Mouse (Mus musculus): ENCODE results near the gene Tcf7l2. TPM values are rescaled to one million over a fixed set of nuclear protein-coding genes. Genes with fewer than 3 reads are reported as not detected.

The Tcf7l2 gene
- total RNA-seq, 2 experiments from 2014 or later = 51.2 to 54.9 TPM

DNA sequence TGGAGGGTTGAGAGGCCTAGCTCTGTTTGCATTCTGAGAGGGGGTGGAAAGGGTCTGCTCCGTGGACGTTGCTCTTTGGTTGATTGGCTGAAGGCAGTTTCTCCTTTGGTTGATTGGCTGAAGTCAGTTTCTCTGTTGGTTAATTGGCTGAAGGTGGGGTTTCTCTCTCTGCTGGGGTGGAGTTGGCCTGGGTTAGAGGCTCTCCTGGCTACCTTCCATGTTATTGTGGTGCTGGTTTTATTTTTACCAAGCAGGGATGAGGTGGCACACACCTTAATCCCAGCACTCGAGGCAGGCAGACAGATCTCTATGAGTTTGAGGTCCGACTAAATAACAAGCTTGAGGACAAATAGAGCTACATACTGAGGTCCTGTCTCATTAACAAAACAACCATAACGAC lies 114.0 kb downstream of the Tcf7l2 start:
- no peak for DNase-seq (ENCODE audit: low spot score in 2 of 2)

DNA sequence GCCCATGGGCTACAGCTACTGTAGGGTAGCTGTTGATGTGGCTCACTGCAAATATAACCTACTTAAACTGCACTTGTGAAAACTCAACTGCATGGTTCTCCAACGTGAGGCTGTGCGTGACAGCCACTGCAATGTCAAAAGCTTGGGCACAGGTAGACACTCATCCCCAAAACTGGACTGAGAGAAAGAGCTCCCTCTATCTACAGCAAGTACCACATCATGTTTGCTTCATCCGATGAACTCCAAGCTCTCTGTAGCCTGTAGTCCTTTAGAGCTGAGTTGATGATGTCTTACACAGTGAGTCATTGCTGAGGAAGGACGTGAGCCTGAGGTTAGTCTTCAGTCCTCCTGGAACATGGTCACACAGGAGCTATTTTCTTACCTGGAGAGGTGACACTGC lies 115.7 kb downstream of the Tcf7l2 start:
- DNase-seq (ENCODE audit: low spot score in 2 of 2) = no peak

DNA sequence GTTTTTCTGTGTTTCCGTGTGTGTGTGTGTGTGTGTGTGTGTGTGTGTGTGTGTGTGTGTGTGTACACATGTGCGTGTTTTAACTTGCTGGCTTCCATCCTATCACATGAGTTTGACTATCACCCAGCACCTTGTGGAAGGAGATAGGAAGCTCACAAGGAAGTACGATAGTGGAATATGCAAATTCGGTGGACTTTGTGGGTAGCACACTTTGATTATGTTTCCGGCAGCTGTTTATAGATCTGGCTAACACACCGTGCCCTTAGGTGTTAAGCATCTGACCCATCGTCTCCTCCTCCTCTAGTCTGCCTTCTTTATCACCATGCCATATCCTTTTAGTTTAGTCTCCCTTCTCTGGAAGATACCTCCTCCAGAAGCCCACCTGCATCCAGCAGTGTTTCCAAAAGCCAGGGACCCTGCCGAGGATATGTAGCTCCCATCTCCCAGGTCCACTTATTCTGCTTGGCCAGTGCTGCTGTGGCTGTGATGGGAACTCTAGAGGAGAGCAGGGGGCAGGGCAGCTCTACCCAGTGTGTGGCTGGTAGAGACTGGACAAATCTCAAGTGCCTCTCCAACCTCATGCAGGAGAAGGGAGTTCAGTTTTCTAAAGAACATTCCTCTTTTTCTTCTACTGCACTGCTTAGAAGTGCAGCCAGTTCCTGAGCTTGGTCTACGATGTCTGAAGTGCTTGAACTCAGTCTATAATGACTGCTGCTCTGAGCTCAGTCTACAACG lies 118.6 kb downstream of the Tcf7l2 start:
- no peak for DNase-seq (ENCODE audit: low spot score in 2 of 2)

DNA sequence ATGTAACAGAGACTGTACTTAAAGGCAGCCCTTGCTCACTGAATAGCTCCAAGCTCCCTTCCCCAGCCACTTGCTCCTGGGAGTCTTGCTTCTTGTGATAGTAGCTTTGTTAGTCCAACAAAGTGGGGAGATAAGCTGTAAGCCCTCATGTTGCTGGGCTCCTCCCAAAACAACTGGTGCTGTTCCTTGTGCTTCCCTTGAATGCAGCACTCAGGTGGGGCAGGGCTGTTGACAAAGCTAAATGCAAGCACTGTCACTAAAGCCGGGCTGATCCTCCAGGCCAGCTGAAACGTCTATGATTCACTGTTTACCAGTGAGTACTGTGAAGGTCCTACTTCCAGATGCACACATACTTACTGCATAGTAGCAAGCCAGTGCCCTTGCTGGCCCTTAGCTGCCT lies 120.1 kb downstream of the Tcf7l2 start:
- DNase-seq (ENCODE audit: low spot score in 2 of 2) = no peak

DNA sequence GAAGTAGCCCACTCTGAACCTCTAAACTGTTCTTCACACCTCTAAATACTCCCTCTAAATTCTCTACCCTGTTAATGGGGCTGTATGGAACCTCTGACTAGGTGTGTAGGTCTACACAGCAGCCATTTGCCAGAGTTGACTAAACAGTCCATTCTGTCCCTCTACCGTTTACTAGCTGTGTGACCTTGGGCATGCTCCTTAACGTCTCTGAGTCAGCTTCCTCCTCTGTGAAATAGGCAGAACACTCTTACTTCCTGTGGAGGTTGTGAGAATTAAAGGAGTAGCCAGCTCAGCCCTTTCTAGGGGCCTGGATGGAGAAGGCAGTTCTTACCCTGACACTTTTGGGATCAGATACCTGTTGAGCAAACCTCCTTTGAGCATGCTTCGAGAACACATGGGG lies 120.9 kb downstream of the Tcf7l2 start:
- no peak for DNase-seq (ENCODE audit: low spot score in 2 of 2)

DNA sequence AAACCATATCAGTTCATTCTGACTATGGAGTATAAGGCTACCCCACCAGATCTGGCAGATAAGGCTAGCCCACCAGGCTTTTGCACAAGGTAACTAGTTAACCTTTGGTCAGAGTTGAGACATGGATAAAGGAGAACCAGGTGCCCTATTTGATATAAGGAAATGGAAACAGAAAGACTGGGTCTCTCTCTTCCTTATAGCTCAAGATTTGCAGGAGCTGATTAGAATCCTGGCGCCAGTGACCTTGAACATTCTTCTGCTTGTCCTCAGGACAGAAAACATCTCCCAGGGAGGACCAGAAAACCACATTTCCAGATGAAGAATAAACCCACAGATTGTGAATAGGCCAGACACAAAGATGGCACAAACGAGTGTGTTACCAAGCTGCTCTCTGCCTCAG lies 123.4 kb downstream of the Tcf7l2 start:
- no peak for DNase-seq (ENCODE audit: low spot score in 2 of 2)

DNA sequence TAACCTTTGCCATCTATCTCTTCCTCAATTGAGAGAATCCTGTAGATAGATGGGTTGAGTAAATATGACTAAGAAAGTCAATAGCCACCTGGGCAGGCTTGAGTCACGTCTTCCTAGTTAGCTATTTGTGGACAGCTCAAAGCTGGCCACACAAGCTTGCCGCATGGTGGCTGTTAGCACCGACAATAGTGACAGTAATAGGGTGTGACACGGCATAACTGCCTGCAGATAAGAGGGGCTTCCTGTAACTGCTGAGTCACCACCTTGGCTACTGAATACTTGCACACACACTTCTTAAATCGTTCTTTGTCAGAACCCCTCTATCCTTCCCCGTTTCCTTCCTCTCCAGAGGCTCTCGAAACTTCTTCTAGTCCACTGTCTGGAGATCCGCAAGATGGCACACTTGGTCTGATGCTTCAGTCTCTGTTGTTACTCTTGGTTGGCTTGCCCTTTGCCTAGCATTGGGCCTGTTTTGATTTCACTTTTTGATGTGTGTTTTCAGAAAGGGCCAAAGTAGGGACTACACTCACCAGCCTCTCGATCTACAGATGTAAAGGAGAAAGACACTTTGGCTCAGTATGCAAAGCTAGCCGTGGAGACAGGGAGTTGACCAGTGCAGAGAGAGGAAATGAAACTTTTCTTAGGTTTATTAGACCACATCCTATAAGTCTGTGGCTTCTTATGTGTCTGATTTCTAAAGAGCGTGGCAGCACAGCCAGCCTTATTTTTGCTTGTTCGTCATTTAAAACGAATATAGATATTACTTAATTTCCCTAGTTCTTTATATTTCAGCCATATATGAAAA lies 124.4 kb downstream of the Tcf7l2 start:
- no peak for DNase-seq (ENCODE audit: low spot score in 2 of 2)

DNA sequence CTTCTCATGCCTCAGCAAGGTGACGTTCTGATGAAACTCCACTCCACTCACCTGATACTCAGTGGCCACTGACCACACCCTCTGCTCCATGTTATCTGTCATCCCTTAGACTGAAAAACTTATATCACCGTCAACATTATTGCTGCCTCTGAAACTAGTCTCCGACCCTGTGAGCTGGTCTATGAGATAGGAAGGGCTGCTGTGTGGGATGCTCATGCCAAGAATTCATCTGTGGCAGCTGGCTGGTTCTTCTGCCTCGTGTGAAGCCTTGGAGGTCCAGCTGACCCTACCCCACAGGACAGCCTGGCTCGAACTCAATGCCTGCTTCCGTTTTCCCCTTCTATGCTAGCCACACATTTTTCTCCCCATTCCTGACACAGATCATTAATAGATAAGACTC lies 125.6 kb downstream of the Tcf7l2 start:
- DNase-seq (ENCODE audit: low spot score in 2 of 2) = no peak

DNA sequence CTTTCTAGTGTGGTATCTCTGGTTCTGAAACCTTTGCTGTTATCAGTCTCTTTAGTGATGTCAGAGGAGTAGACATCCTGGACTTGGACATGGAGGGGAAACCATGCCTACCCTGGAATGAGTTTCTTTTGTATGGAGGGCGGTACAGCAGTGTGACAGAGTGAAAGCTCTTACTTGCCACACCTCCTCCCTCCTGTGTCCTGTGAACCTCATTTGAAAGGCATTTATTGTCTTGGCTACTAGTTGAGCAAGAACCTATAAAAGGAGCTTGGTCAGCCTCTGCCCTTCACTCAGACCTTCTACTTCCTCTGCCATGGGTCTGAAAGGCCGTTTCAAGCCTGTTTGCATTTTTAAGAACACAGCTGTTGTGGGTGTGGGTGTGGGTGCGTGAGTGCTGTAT lies 126.3 kb downstream of the Tcf7l2 start:
- no peak for DNase-seq (ENCODE audit: low spot score in 2 of 2)

DNA sequence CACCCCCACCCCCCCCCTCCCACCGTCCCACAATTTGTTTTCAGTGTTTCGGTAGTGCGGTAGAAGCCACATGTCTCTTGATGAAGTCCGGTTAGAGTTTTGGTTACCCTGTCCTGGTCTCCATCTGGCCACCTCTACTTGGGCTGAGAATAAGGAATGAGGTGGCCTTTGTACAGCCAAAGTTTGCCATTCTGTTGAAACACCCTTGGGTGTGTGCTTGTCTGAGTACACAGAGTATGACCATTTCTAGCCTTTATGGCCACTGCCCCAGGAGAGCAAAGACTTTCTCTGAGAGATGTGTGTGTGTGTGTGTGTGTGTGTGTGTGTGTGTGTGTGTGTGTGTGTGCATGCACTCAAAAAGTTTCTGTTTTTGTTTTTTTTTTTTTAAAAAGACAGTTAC lies 127.0 kb downstream of the Tcf7l2 start:
- no peak for DNase-seq (ENCODE audit: low spot score in 2 of 2)

DNA sequence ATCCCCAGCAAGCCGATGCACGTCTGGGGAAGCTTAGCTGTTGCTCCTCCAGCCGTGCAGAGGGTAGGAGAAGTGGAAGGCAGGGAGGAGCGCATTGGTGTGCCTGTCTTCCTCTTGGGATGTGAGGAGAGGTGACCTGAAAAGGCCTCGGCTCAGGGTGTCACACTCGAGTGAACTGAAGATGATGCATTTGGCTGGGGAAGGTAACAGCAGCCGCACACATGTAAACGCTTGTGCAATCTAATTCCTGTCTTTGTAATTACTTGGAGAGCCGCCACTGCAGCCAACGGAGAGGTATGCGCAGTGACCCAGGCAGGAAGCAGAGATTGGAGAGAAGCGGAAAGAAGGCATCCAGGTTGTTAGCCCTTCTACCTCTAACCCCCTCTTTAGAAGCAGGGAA lies 129.2 kb downstream of the Tcf7l2 start:
- no peak for DNase-seq (ENCODE audit: low spot score in 2 of 2)

DNA sequence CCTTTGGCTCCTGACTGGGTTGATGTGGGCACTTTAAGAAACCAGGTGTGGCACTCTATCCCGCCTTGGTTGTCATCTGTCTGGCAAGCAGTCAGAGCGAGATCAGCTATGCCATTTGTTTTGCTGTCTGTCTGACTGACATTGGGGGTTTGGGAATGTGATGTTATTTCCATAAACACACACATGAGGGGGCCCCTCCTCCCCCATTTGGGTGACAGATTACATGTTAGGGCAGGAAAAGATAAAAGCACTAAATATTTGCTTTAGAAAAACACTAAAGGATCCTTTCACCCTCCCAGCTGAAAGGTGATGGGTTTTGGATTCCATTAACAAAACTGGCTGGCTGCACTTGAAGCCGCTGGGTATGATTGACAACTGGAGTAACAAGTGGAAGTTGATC lies 129.9 kb downstream of the Tcf7l2 start:
- no peak for DNase-seq (ENCODE audit: low spot score in 2 of 2)

DNA sequence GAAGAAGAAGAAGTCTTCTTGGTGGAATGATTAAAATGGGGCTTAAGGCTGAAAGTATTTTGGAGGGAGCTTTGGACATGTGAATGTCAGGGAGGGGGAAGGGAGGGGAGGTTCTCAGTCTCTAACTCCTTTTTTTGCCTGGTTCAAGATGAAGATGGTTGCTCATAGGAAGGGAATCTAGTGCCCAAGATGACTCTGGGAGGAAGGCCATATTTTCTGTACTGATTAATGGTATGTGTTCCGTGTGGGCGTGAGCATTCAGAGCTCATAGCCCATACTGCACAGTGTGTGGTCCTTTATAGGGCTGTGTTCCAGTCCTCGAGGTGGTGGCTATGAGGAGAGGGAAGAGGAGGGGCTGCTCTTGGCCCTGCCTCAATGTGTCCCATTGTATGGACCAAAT lies 131.6 kb downstream of the Tcf7l2 start:
- DNase-seq (ENCODE audit: low spot score in 2 of 2) = no peak

DNA sequence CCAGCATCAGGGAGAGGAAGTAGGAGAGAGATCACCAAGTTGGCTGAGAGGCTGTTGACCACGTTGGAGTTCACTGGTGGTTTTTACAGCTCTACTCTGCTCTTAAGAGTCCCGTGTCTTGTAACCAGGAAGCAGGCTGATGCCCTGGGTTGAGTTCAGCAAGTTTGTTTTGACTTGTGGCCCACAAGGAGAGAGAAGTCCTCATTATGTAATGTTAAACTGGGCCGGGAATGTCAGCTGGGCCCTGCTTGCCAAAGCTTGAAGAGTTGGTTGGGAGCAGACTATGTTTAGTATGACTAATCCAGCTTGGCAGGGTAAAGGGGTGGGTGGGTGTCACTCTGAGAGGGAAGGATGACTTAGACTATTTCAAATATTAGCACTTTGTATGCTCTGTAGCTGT lies 134.9 kb downstream of the Tcf7l2 start:
- peak in 1 of 2 experiments; percentile 46 for DNase-seq (ENCODE audit: low spot score in 2 of 2)

DNA sequence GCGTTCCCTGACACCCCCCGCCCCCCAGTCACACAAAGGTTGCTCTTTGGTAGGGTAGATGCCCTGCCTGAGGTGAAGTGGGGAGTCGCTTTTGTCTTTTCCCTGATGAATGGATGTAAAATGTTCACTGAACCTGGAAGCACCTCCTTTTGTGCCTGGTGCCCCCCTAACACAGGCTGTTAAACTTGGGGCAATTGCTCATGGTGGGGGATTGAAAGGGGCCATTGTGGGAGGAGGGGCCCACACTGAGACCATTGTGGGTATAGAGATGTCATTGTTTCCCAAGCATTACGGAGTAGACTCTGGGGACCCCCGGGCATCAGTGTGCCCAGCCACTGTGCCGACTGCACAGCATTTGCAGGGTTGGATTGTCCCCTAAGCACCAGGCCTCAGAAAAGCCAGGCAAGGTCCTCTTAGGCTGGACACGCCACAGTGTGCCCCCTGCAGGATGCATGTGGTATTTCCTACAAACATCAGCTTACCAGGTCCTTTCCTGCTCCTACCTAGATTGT lies 135.8 kb downstream of the Tcf7l2 start:
- peak; percentile 42 to 65 for DNase-seq (ENCODE audit: low spot score in 2 of 2)

DNA sequence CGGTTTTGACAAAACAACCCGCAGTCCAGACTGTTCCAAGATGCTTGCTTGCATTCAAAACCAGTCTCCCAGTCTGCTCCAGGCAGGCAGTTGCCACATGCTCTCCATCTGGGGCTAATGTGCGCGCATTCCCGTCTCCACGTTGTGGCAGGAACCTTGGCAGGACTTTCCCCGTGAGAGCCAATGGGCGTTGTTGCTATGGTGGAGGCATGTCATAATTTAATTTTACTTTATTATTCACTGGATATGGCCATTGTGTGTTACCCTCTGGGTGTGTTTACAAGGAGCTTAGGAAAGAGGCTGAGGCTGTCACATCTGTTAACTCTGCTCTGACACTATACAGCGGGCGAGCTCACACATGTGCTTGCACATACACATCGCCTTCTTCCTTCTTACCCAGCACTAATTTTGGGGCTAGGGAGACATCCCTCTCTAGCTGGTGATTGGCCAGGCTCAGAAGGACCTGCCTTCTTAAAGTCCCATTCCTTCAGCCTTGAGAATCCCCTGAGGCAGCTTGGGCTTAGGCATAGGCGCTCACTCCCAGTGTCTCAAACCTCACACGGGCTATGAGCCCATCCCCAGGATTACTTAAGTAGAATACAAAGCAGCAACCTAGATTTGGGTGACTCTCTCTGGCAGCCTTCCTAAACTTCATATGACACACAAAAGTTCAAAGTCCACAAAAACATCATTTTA lies 139.2 kb downstream of the Tcf7l2 start:
- peak in 1 of 2 experiments; percentile 39 for DNase-seq (ENCODE audit: low spot score in 2 of 2)

DNA sequence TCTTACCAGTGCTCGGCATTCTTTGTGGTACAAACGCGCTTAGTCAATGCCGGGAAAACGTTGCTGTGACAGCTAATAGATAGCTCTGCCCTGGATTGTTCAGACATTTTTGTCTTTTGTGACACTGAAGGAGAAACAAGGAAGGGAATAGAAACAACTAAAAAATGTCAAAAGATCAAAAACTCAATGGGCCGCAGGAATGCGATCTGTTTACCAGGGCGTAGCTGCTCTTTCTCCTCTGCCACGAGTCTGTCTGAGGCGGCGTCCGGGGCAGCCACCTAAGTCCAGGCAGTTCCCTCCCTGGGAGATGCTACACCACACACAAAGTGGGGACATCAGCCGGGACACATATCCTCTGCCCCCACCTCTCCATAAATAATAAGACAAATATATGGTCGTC lies 144.9 kb downstream of the Tcf7l2 start:
- no peak for DNase-seq (ENCODE audit: low spot score in 2 of 2)

DNA sequence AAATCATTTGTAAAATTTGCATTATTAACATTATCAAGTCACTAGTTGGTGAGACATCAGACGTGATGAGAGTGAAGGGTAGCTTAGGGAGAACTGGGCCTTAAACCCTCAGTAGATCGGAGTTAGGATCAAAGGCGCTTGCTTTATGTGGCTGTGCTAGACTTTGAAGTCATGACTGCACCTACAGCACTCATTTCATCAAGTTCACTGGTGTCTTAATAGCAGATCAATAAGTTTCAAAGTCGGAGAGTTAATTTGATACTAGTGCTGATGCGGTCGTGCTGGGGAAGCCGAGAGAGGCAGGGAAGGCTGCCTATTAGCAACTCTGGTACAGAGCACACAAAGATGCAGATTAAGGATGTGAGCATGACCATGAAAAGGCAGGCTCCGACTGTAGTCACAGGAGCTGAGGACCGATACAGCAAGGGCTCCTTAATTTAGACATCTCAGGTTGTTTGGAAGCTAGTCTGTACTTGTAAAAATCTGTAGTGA lies 150.1 kb downstream of the Tcf7l2 start:
- no peak for DNase-seq (ENCODE audit: low spot score in 2 of 2)

DNA sequence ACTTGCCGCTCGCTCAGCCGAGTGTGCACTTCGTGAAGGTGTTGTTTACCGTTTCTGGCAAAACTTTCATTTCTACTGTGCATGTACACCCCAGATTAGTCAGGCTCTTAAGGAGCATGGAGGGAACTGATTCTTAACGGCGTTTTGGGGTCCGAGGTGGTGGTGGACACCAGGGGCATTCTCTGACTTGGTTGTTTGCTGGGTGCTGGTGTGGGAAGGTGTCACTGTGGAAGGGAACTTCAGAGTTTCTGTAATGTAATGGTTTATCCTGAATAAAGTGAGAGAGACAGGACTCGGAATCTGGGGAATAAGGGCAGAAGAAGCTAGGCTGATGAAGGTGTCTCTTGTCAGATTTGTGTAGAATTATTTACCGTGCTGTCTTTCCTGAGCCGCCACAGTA lies 151.9 kb downstream of the Tcf7l2 start:
- DNase-seq (ENCODE audit: low spot score in 2 of 2) = no peak

DNA sequence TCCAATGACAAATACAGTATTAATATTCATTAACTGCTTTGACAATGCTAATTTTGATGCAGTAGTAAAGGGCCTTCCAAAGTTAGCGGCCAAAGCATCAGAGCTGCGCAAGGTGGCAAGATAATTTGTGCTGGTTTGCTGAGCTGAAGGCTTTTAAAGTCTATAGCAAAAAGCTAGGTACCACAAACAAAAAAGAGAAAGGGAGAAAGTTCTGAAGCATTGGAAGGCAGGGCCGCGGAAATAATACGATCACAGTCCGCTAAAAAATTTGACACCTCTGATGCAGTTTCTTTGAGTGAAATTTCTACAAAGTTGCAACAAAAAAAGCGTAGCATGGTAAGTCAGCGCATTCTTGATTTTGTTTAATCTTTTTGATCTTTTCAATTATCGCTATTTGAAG lies 152.8 kb downstream of the Tcf7l2 start:
- DNase-seq (ENCODE audit: low spot score in 2 of 2) = no peak

DNA sequence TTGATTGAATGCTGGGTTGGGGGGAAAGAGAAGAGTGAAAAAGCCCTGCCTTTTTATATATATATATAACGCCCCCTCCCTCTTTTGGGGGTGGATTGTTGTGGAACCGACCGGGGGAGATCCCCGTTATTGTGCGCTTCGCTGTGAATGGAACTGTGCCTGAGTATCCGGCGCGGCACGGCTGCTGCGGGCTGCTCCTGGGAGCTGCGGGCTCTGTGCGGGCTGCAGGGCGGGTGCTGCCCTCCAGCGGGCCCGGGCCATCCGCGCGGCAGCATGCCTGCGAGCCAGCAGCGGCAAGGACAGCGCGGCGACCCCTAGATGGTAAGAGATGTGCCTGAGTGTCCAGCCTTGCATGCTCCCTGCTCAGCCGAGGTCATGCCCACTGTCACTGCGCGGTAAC lies 153.7 kb downstream of the Tcf7l2 start:
- peak; percentile 38 to 61 for DNase-seq (ENCODE audit: low spot score in 2 of 2)
